Mouse (Mus musculus) small intestine, adult 2 months (tissue): Measurements from ENCODE around the gene Ubac2.

Experiments used
- CTCF ChIP-seq: fragments of 200-500 bp; IDR thresholded peaks from 2 replicates; pipeline ENCODE4 v1.5.1; 2012; ENCODE audit warnings: low read depth, mild to moderate bottlenecking, control low read depth, inconsistent platforms, low read length, moderate library complexity, mixed read lengths; ENCODE audit not compliant: insufficient replicate concordance, insufficient read length; ENCODE audit errors: extremely low read depth
- POLR2A ChIP-seq: fragments of 200-500 bp; IDR thresholded peaks from 2 replicates; pipeline ENCODE4 v1.6.1; 2012; ENCODE audit warnings: low read depth, mild to moderate bottlenecking, control low read depth, inconsistent platforms, low read length, moderate library complexity

DNA sequence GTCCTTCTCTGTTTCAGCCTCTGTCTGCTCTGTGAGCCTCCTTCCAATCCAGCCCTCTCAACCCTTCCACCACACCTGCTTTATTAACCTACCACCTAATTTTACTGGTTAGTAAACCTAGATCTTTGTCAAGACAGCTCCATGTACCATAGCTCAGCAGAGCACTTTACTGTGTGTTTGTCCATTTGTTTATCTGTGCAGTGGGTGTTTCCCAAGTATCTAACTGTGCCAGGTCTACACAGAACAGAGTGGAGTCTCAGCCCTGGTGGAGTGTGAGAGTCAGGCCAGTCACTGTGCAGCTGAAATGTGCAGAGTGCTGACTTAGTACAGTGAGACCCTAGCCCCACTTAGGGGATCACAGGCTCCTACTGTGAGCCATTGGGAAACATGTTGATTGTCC is 125.4 kb downstream of the Ubac2 start:
- TF ChIP-seq POLR2A (no peak), CTCF (no peak)
